Comparison of ENCODE assay signal across 9 mouse cellular contexts in genomic region chr4:43407071-43407920, GRCm38 (mm10). TPM values are rescaled to one million over a fixed set of nuclear protein-coding genes. Genes with fewer than 3 reads are reported as not detected.
A peak's percentile ranks its signal among the peaks of the same experiment; 100 is the strongest.
DNase-seq lines count a peak whose midpoint lies in the region; ATAC-seq and TF ChIP-seq lines count a peak whose summit lies in the region.
"Had no signal": no experiment of that assay in that cellular context is flagged by ENCODE, and none has a peak within 500 bp of the region (broad histone marks: within the 10 kb centered on the region; RNA-seq: fewer than 3 reads in every experiment).

No protein-coding gene starts in this region.

- WGBS in cerebellum, adult 2 months = 84% methylated on average over 12 of the region's 12 CpGs
- 65% methylated on average over 12 of the region's 12 CpGs for WGBS in lung, postnatal 0 days
- 69% methylated on average over 12 of the region's 12 CpGs for WGBS in limb, embryonic 15.5 days

- H3K27me3 ChIP-seq in cerebellum, adult 2 months (ENCODE audit: control insufficient read depth, insufficient read depth, low read length) = no peaks in the 10 kb centered on the region
- no peaks in the 10 kb centered on the region for H3K27me3 ChIP-seq in lung, postnatal 0 days (replicated peaks; ENCODE audit: insufficient read depth, low read length)
- H3K27me3 ChIP-seq in limb, embryonic 15.5 days = no peaks in the 10 kb centered on the region

- peaks cover 10% of the 10 kb centered on the region for H3K4me1 ChIP-seq in cerebellum, adult 2 months (ENCODE audit: control insufficient read depth, insufficient read depth, low read length)
- H3K4me1 ChIP-seq in lung, postnatal 0 days (ENCODE audit: insufficient read depth, low read depth, low read length) = peaks cover 21% of the 10 kb centered on the region
- peaks cover 33% of the 10 kb centered on the region for H3K4me1 ChIP-seq in limb, embryonic 15.5 days

- no peak for TF ChIP-seq POLR2A in cerebellum, adult 2 months (IDR thresholded peaks at IDR 0.05; ENCODE audit: borderline replicate concordance, insufficient read depth, low read length)

- H3K9me3 ChIP-seq in lung, postnatal 0 days (ENCODE audit: low read length) = no peaks in the 10 kb centered on the region
- no peaks in the 10 kb centered on the region for H3K9me3 ChIP-seq in limb, embryonic 15.5 days

- ATAC-seq in lung, postnatal 0 days = no peak
- ATAC-seq in limb, embryonic 15.5 days (ENCODE audit: insufficient number of reproducible peaks, low FRiP score, low TSS enrichment, low read depth) = no peak

- intact Hi-C loops in left cerebral cortex, postnatal 10 days (cut with DNase I) = loop anchor here (5.0 kb wide), 1 partner anchor 360 kb away; the partner anchor contains the start of gene Fam214b

- H3K4me3 ChIP-seq in cerebellum, adult 2 months (replicated peaks; ENCODE audit: insufficient read depth, low read depth, low read length) = peak overlapping the region; percentile 11
- peak overlapping the region; percentile 41 for H3K4me3 ChIP-seq in lung, postnatal 0 days (ENCODE audit: low read depth, low read length)
- peak overlapping the region; percentile 55 for H3K4me3 ChIP-seq in limb, embryonic 15.5 days

- H3K9ac ChIP-seq in lung, postnatal 0 days (replicated peaks; ENCODE audit: low read depth) = peak overlapping the region; percentile 41
- H3K9ac ChIP-seq in limb, embryonic 15.5 days = peak overlapping the region; percentile 52

- TF ChIP-seq CTCF in cerebellum, adult 2 months (IDR thresholded peaks at IDR 0.05; ENCODE audit: borderline replicate concordance, insufficient read depth, low read depth, low read length) = no peak
- peak; percentile 28; the same call in 1 of the 2 replicates for TF ChIP-seq CTCF in lung, postnatal 0 days (IDR thresholded peaks at IDR 0.05)

- DNase-seq in cerebellum, adult 2 months = no peak
- no peak for DNase-seq in cerebellum, postnatal 10 days
- no peak for DNase-seq in lung, postnatal 0 days (ENCODE audit: low spot score)
- no peak for DNase-seq in lung, adult 18-20 months
- DNase-seq in ovary, adult 18-20 months (ENCODE audit: low spot score) = no peak
- DNase-seq in left cerebral cortex, postnatal 10 days (ENCODE audit: extremely low spot score in 1 of 2, low spot score in 2 of 2) = no peak
- DNase-seq in yolk sac, embryonic 10.5 days (ENCODE audit: low spot score) = no peak

- no peak for TF ChIP-seq EP300 in lung, postnatal 0 days (IDR thresholded peaks at IDR 0.05)

- H3K36me3 ChIP-seq in lung, postnatal 0 days (ENCODE audit: insufficient read depth, low read length) = no peaks in the 10 kb centered on the region
- peaks cover 8% of the 10 kb centered on the region; the same call in 1 of the 2 replicates for H3K36me3 ChIP-seq in limb, embryonic 15.5 days

- peak overlapping the region; percentile 62 for H3K4me2 ChIP-seq in lung, postnatal 0 days (replicated peaks; ENCODE audit: low read depth, low read length)
- peak overlapping the region; percentile 63 for H3K4me2 ChIP-seq in limb, embryonic 15.5 days

- H3K27ac ChIP-seq in cerebellum, adult 2 months (ENCODE audit: insufficient read depth, low read length) = peak overlapping the region; percentile 58; the same call in 1 of the 2 replicates
- H3K27ac ChIP-seq in lung, postnatal 0 days (ENCODE audit: low read length) = peak overlapping the region; percentile 96
- H3K27ac ChIP-seq in limb, embryonic 15.5 days = peak overlapping the region; percentile 89

RNA-seq across cellular contexts. Expression of gene Fam166b, which starts 21.6 kb away (rescaled TPM):
- 0.87 and 2.0 TPM in 2 replicates for polyA plus RNA-seq in cerebellum, adult 2 months (2012; rRNA removed)
- 4.6 and 6.8 TPM in 2 replicates for polyA plus RNA-seq in lung, postnatal 0 days (2015; fragmentation: Nextera tagmentation; extraction: Ambion mirVana)
- polyA plus RNA-seq in limb, embryonic 15.5 days (2015; fragmentation: Nextera tagmentation; extraction: Ambion mirVana) = 0.15 and 0.17 TPM in 2 replicates
- under 1 TPM in 1 of 2 experiments, not detected in 1; 0.30 TPM for total RNA-seq in left cerebral cortex, postnatal 10 days (2021)
- total RNA-seq: granulocyte monocyte progenitor cell, adult 5-6 weeks had no signal

RNA-seq across cellular contexts. Expression of gene Rusc2, which starts 25.5 kb away (rescaled TPM):
- 63.0 and 65.8 TPM in 2 replicates for polyA plus RNA-seq in cerebellum, adult 2 months (2012; rRNA removed)
- 22.2 and 23.4 TPM in 2 replicates for polyA plus RNA-seq in lung, postnatal 0 days (2015; fragmentation: Nextera tagmentation; extraction: Ambion mirVana)
- polyA plus RNA-seq in limb, embryonic 15.5 days (2015; fragmentation: Nextera tagmentation; extraction: Ambion mirVana) = 13.9 and 18.0 TPM in 2 replicates
- 100 to 1,000 TPM; 151 to 154 TPM for total RNA-seq in left cerebral cortex, postnatal 10 days (2021)

RNA-seq across cellular contexts. Expression of gene Tesk1, which starts 34.4 kb away (rescaled TPM):
- polyA plus RNA-seq in cerebellum, adult 2 months (2012; rRNA removed) = 51.2 and 56.3 TPM in 2 replicates
- 7.3 and 8.0 TPM in 2 replicates for polyA plus RNA-seq in lung, postnatal 0 days (2015; fragmentation: Nextera tagmentation; extraction: Ambion mirVana)
- polyA plus RNA-seq in limb, embryonic 15.5 days (2015; fragmentation: Nextera tagmentation; extraction: Ambion mirVana) = 4.8 and 7.7 TPM in 2 replicates
- total RNA-seq in left cerebral cortex, postnatal 10 days (2021) = 10 to 100 TPM; 71.7 to 74.2 TPM

RNA-seq across cellular contexts. Expression of gene Cd72, which starts 47.1 kb away (rescaled TPM):
- 0.74 and 0.84 TPM in 2 replicates for polyA plus RNA-seq in cerebellum, adult 2 months (2012; rRNA removed)
- 2.7 and 3.1 TPM in 2 replicates for polyA plus RNA-seq in lung, postnatal 0 days (2015; fragmentation: Nextera tagmentation; extraction: Ambion mirVana)
- 4.1 and 4.2 TPM in 2 replicates for polyA plus RNA-seq in limb, embryonic 15.5 days (2015; fragmentation: Nextera tagmentation; extraction: Ambion mirVana)
- 1 to 10 TPM in 1 of 2 experiments, not detected in 1; 1.2 TPM for total RNA-seq in left cerebral cortex, postnatal 10 days (2021)
